Mouse (Mus musculus) large intestine, adult 2 months (tissue): ENCODE results near the gene Gpbar1. TPM values are rescaled to one million over a fixed set of nuclear protein-coding genes. Genes with fewer than 3 reads are reported as not detected.

Source experiments
- DNase-seq: peaks from one replicate; pipeline ENCODE4 v3.0.0-alpha.2; 2012; ENCODE audit warnings: low read depth, low spot score
- WGBS: fragments of 180-500 bp; shearing (Covaris S2); methylation state at CpG from one replicate; pipeline ENCODE4 v1.1.7; 2018; 5-methylcytosine and 5-hydroxymethylcytosine counted together
- polyA plus RNA-seq: library from polyadenylated mRNA; depleted of rRNA; stranded (reverse); fragments of >200 nt; gene quantifications from 2 replicates; pipeline ENCODE4 v1.2.3, GENCODE M21; 2012; rRNA removed

The Gpbar1 gene
- 2.2 and 3.6 TPM in 2 replicates for polyA plus RNA-seq

DNA sequence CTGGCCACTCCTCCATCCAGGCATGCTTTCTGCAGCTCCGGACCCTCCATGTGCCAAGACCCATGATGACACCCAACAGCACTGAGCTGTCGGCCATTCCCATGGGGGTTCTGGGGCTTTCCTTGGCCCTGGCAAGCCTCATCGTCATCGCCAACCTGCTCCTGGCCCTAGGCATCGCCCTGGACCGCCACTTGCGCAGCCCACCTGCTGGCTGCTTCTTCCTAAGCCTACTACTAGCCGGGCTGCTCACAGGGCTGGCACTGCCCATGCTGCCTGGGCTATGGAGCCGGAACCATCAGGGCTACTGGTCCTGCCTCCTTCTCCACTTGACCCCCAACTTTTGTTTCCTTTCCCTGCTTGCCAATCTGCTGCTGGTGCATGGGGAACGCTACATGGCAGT is at the start of gene Gpbar1:
Gene Gpbar1, plus strand, starts transcription at position 13 of the 400 bp plus-strand sequence.
- 93% methylated on average over 10 of the region's 10 CpGs for WGBS

DNA sequence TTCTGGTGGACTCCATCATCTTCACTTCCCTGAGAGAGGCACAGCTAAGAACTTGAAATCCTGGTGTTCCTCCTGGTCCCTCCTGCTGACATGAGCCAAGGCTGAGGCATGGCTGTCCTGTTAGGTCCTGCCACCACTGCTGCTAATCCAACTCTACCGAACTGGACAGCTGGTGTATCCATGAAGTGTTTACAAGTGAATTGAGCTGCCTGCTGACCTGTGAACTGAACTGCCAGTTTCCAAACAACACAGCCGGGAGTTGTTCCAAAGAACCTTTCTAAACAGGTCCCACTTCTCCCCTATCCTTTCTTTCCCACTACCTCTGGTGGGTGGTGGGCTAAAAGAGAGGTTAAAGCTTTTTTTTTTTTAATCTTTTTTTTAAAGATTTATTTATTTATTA is 48.4 kb upstream of the Gpbar1 start:
- WGBS = 57% methylated on average over 2 of the region's 2 CpGs
- no peak for DNase-seq

More for the DNA sequence above, at the start of gene Gpbar1:
- DNase-seq = no peak

GRCm38 (mm10) chr1:74230992-74231391 is 47.4 kb upstream of the Gpbar1 start:
- 100% methylated on average over 1 of the region's 1 CpGs for WGBS
- no peak for DNase-seq

- 1% methylated on average over 39 of the region's 55 CpGs for WGBS
- no peak for DNase-seq
Observed at GRCm38 (mm10) chr1:74235938-74236589, 42.3 kb upstream of the Gpbar1 start, which contains the start of gene Arpc2. Gene Arpc2, plus strand, starts transcription at chr1:74236084.

GRCm38 (mm10) chr1:74236590-74237317 is 41.6 kb upstream of the Gpbar1 start:
- no peak for DNase-seq
- under 1% methylated on average over 57 of the region's 57 CpGs for WGBS

GRCm38 (mm10) chr1:74237671-74238070 is 40.7 kb upstream of the Gpbar1 start:
- under 1% methylated on average over 5 of the region's 5 CpGs for WGBS
- no peak for DNase-seq

GRCm38 (mm10) chr1:74238136-74238535 is 40.2 kb upstream of the Gpbar1 start:
- 13% methylated on average over 1 of the region's 1 CpGs for WGBS
- no peak for DNase-seq

GRCm38 (mm10) chr1:74239162-74239561 is 39.2 kb upstream of the Gpbar1 start:
- WGBS = 7% methylated on average over 7 of the region's 7 CpGs
- DNase-seq = no peak

DNA sequence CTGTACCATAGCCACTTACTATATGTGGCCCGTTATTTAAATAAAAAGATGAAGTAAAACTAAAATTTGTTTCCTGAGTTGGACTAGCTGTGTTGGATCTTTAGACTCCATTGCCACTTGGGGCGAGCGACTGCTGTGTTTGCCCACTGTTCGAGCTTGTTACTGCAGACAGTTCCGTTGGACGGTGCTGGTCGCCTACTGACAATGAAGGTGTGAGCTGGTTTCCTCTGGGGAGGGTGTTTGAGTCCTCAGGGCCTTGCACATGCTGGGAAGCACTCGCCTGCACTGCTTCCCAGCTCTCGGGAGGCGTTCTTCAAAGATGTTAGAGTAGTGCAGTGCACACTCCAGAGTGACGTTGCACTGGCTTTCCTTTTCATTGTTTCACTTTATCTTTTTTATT is 38.7 kb upstream of the Gpbar1 start:
- DNase-seq = no peak
- 14% methylated on average over 11 of the region's 11 CpGs for WGBS

GRCm38 (mm10) chr1:74240311-74240710 is 38.0 kb upstream of the Gpbar1 start:
- 14% methylated on average over 6 of the region's 6 CpGs for WGBS
- no peak for DNase-seq

DNA sequence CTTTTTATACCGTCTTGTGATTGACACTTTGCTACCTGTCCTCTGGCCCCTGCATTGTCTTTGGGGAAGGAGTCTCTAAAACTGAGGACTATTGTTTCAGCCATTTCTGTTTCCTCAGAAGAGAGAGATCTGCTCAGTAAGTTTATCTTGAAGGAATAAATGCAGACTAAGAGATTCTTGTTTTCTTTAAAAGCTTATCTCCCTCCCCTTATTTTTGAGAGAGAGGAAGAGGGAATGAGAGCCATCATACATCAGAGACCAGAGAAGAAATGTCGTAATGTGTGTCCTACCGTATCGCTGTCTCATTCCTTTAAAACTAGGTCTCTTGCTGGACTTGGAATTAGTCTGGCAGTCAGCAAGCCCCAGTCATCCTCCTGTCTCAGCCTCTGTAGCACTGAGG is 37.5 kb upstream of the Gpbar1 start:
- WGBS = 45% methylated on average over 4 of the region's 4 CpGs
- no peak for DNase-seq

GRCm38 (mm10) chr1:74245525-74245924 is 32.8 kb upstream of the Gpbar1 start:
- no peak for DNase-seq
- WGBS = 47% methylated on average over 2 of the region's 2 CpGs

GRCm38 (mm10) chr1:74248799-74249198 is 29.6 kb upstream of the Gpbar1 start:
- WGBS = 2% methylated on average over 1 of the region's 1 CpGs
- no peak for DNase-seq

DNA sequence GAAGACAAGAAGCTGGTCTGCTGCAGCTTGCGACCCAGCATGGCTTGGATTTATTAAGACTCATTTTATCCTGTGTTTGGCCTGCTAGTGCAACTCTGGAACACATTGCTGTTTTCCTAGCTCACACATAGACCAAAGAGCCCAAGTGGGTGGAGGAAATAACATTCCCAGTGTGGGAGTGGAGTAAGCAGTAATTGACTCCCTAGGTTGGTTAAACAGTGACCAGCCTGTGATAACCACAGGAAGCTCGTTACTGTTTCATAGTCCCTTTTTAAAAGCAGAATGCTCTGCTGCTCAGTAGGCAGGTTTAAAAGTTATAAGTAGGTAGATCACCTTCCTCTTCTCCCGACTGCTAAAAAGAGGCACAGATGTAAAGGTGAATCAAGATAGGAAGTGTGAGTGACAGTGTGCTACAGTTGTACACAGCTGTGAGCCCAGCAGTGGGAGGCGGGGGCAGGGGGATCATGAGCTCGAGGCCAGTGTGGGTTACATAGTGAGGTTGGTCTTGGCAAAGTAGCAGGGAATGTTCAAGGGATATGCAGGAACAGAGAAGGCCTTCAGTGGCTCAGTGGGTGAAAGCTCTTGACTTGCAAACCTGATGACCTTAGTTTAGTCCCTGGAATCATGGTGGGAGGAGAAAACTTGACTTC is 28.9 kb upstream of the Gpbar1 start:
- DNase-seq = no peak
- WGBS = 17% methylated on average over 5 of the region's 5 CpGs

DNA sequence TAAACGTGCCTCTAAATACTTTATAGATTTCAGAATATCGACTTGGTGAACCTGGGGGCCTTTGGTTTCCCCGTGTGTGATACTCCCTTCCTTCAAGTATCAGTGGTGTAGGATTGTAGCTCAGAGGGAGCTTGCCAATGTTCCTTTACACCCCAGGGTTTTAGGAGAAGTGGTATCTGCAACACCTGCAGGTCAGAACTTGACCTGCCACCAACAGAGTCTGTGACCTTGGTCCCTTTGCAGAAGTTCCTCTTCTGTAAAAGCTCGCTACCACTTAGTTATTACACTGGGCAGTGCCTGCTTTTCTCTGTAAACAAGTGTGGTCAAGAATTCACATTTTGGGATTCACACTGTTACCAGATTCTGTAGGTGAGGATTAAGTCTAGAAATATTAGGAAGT is 28.3 kb upstream of the Gpbar1 start:
- WGBS = 38% methylated on average over 4 of the region's 4 CpGs
- DNase-seq = no peak

GRCm38 (mm10) chr1:74255704-74256345 is 22.5 kb upstream of the Gpbar1 start:
- DNase-seq = no peak
- 44% methylated on average over 8 of the region's 8 CpGs for WGBS

DNA sequence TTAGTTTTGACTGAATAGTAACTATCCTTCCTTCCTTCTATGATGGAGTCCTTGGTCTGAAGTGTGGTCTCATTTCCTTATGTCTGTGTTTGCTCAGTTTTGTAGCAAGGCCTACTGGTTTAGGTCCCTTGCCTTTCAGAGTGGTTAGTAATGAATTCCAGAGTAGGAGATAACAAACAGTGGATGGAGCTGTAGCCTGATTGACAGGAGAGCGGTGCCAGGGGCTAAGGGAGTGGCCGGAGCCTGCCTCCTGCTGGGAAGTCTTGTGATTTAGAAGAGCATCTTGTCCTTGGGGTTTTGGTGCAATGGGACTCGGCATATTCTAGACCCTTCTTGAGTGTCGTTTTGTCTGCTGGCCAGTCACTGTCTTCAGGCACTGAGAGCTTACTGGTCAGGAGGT is 21.6 kb upstream of the Gpbar1 start:
- no peak for DNase-seq
- 77% methylated on average over 4 of the region's 4 CpGs for WGBS

DNA sequence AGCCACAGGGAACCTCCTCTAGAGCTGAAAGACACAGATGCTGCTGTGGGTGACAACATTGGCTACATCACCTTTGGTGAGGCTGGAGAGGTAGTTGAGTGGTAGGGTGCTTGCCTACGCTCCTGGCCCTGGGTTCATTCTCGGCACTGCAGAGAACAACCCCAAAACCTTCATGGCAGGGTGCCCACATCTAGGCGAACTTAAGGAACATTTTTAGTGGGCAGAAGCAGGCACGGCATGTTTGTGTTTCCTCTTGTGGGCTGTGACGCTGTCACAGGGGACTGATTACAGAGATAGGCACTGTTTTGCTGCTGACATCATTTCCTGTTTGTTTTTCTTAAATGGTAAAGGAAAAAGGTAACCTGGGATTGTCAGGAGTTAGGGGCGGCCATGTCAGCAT is 15.8 kb upstream of the Gpbar1 start:
- no peak for DNase-seq
- WGBS = 74% methylated on average over 6 of the region's 6 CpGs

DNA sequence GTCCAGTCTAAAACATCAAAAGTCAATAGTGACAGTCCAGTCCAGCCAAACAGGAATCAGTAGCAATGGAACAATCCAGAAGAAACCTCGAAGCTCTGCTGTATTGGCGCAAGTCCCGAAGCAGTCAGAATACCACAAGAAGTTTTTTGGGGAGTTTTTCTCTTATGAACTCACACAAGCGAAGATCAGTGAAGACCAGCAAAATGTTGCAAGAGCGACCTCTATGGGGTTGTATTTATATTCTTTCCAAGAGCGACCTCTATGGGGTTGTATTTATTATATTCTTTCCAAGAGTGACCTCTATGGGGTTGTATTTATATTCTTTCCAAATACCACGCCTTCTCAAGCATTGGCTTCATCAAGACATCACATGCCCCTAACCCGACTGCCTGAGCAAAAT is 9.6 kb upstream of the Gpbar1 start:
- WGBS = 78% methylated on average over 8 of the region's 8 CpGs
- DNase-seq = no peak

- no peak for DNase-seq
- WGBS = 62% methylated on average over 4 of the region's 4 CpGs
Observed at GRCm38 (mm10) chr1:74271659-74272058, 6.7 kb upstream of the Gpbar1 start.
